Mouse (Mus musculus) G1E (cell line): ENCODE results near the gene Rsph3b.

ENCODE experiments used
- CTCF ChIP-seq: IDR thresholded peaks from 2 replicates; pipeline ENCODE4 v1.5.1; 2012; ENCODE audit warnings: low read depth, low read length, inconsistent platforms, mixed read lengths
- POLR2AphosphoS5 ChIP-seq: IDR thresholded peaks from 2 replicates; pipeline ENCODE4 v1.6.1; 2012; ENCODE audit warnings: low read depth, low read length, inconsistent platforms; ENCODE audit not compliant: insufficient replicate concordance
- TAL1 ChIP-seq: conservative IDR thresholded peaks from 2 replicates; pipeline ENCODE4 v1.6.1; 2012; ENCODE audit warnings: low read depth, low read length, inconsistent platforms, mixed read lengths

GRCm38 (mm10) chr17:6866576-6866975 is 81.9 kb downstream of the Rsph3b start:
- TF ChIP-seq CTCF (no peak), TAL1 (no peak), POLR2AphosphoS5 (no peak)
